Mouse (Mus musculus) heart, embryonic 16.5 days (tissue): Measurements from ENCODE around the gene Kcnj12. TPM values are rescaled to one million over a fixed set of nuclear protein-coding genes. Genes with fewer than 3 reads are reported as not detected.

ENCODE experiments used
- polyA plus RNA-seq: library from polyadenylated mRNA; unstranded; fragments of >200 nt; fragmentation: Nextera tagmentation; extraction: Ambion mirVana; gene quantifications from 2 replicates; pipeline ENCODE4 v1.2.1, GENCODE M21; 2015

Kcnj12 gene
- polyA plus RNA-seq, 1 experiment from 2014 or later: 5.7 TPM

Other genes with a start within 250 kb of the Kcnj12 start
- 9.3 and 9.8 TPM in 2 replicates for gene Top3a, start 245.2 kb upstream of the Kcnj12 start, polyA plus RNA-seq
- gene Smcr8, start 245.0 kb upstream of the Kcnj12 start, polyA plus RNA-seq: 4.3 and 4.6 TPM in 2 replicates
- 50.9 and 52.7 TPM in 2 replicates for gene Shmt1, start 210.8 kb upstream of the Kcnj12 start, polyA plus RNA-seq
- 29.9 and 33.6 TPM in 2 replicates for gene Dhrs7b, start 191.9 kb upstream of the Kcnj12 start, polyA plus RNA-seq
- gene Tmem11, start 143.3 kb upstream of the Kcnj12 start, polyA plus RNA-seq: 68.2 and 68.4 TPM in 2 replicates
- 16.9 and 17.0 TPM in 2 replicates for gene Natd1, start 107.8 kb upstream of the Kcnj12 start, polyA plus RNA-seq
- gene Map2k3, start 90.5 kb upstream of the Kcnj12 start, polyA plus RNA-seq: 67.7 and 69.2 TPM in 2 replicates
- 2.7 and 5.7 TPM in 2 replicates for gene Tnfrsf13b, start 104.2 kb downstream of the Kcnj12 start, polyA plus RNA-seq
- gene Usp22, start 152.5 kb downstream of the Kcnj12 start, polyA plus RNA-seq: 63.3 and 69.9 TPM in 2 replicates
- gene Aldh3a1, start 185.0 kb downstream of the Kcnj12 start, polyA plus RNA-seq: 0.39 TPM in 2 replicates
- gene Aldh3a2, start 244.9 kb downstream of the Kcnj12 start, polyA plus RNA-seq: 33.2 and 34.3 TPM in 2 replicates